In genomic region chr4:126751556-126752023, GRCm38 (mm10) we compare ENCODE assay signal across 9 mouse cellular contexts. TPM values are rescaled to one million over a fixed set of nuclear protein-coding genes. Genes with fewer than 3 reads are reported as not detected.
DNase-seq lines count a peak whose midpoint lies in the region; ATAC-seq and TF ChIP-seq lines count a peak whose summit lies in the region.
"Had no signal": no experiment of that assay in that cellular context is flagged by ENCODE, and none has a peak within 500 bp of the region (broad histone marks: within the 10 kb centered on the region; RNA-seq: fewer than 3 reads in every experiment).

No protein-coding gene starts in this region.

- ATAC-seq in kidney, postnatal 0 days (replicated peaks; ENCODE audit: low FRiP score, low read depth) = no peak
- ATAC-seq in embryonic facial prominence, embryonic 11.5 days (replicated peaks; ENCODE audit: insufficient number of reproducible peaks, low FRiP score, low TSS enrichment, low read depth) = no peak
- no peak for ATAC-seq in midbrain, embryonic 11.5 days (ENCODE audit: low FRiP score)

- H3K36me3 ChIP-seq in kidney, postnatal 0 days (ENCODE audit: insufficient read depth, low read length) = peaks cover 21% of the 10 kb centered on the region
- peaks cover 8% of the 10 kb centered on the region for H3K36me3 ChIP-seq in embryonic facial prominence, embryonic 11.5 days (replicated peaks; ENCODE audit: control insufficient read depth, insufficient read depth, low read depth, low read length)
- peaks cover 44% of the 10 kb centered on the region for H3K36me3 ChIP-seq in hindbrain, embryonic 10.5 days
- peaks cover 6% of the 10 kb centered on the region; the same call in 1 of the 2 replicates for H3K36me3 ChIP-seq in midbrain, embryonic 11.5 days (ENCODE audit: control insufficient read depth, insufficient read depth, low read length)

- WGBS in kidney, postnatal 0 days = 60% methylated on average over 10 of the region's 10 CpGs
- 54% methylated on average over 10 of the region's 10 CpGs for WGBS in embryonic facial prominence, embryonic 11.5 days
- WGBS in hindbrain, embryonic 10.5 days = 56% methylated on average over 10 of the region's 10 CpGs
- 43% methylated on average over 10 of the region's 10 CpGs for WGBS in midbrain, embryonic 11.5 days

- peak overlapping the region; percentile 89; the same call in 1 of the 2 replicates for H3K4me3 ChIP-seq in kidney, postnatal 0 days (replicated peaks; ENCODE audit: low read depth, low read length)
- peak overlapping the region; percentile 61 for H3K4me3 ChIP-seq in embryonic facial prominence, embryonic 11.5 days (ENCODE audit: low read depth, low read length)
- peak overlapping the region; percentile 76 for H3K4me3 ChIP-seq in hindbrain, embryonic 10.5 days
- peak overlapping the region; percentile 89 for H3K4me3 ChIP-seq in midbrain, embryonic 11.5 days (ENCODE audit: low read depth, low read length)

- no peaks in the 10 kb centered on the region for H3K27me3 ChIP-seq in kidney, postnatal 0 days (ENCODE audit: insufficient read depth, low read length)
- no peaks in the 10 kb centered on the region for H3K27me3 ChIP-seq in embryonic facial prominence, embryonic 11.5 days (ENCODE audit: control insufficient read depth, insufficient read depth, low read length)
- no peaks in the 10 kb centered on the region for H3K27me3 ChIP-seq in hindbrain, embryonic 10.5 days (ENCODE audit: insufficient read depth, poor library complexity, severe bottlenecking)
- H3K27me3 ChIP-seq in midbrain, embryonic 11.5 days (ENCODE audit: control insufficient read depth, insufficient read depth, low read length) = no peaks in the 10 kb centered on the region

- H3K9me3 ChIP-seq in kidney, postnatal 0 days (replicated peaks; ENCODE audit: low read length) = no peaks in the 10 kb centered on the region
- no peaks in the 10 kb centered on the region for H3K9me3 ChIP-seq in embryonic facial prominence, embryonic 11.5 days (replicated peaks; ENCODE audit: control insufficient read depth, low read length)
- no peaks in the 10 kb centered on the region for H3K9me3 ChIP-seq in hindbrain, embryonic 10.5 days
- no peaks in the 10 kb centered on the region for H3K9me3 ChIP-seq in midbrain, embryonic 11.5 days (ENCODE audit: control insufficient read depth, low read length)

- no peak for DNase-seq in kidney, postnatal 0 days (ENCODE audit: low spot score)
- DNase-seq in kidney, postnatal 4 days = no peak
- DNase-seq in embryonic facial prominence, embryonic 11.5 days (ENCODE audit: low spot score) = no peak
- no peak for DNase-seq in hindbrain, embryonic 10.5 days (ENCODE audit: low spot score)
- no peak for DNase-seq in midbrain, embryonic 11.5 days (ENCODE audit: low spot score, missing footprints)
- DNase-seq in thymus, postnatal 10 days (ENCODE audit: low spot score in 2 of 2) = no peak
- DNase-seq in ovary, postnatal 14 days (ENCODE audit: low spot score) = no peak
- no peak for DNase-seq in adrenal gland, postnatal 10 days

- H3K9ac ChIP-seq in kidney, postnatal 0 days (ENCODE audit: low read depth, low read length) = 0 out of 2 replicates have a peak overlapping the region, but pooled peaks have one; percentile 15
- H3K9ac ChIP-seq in embryonic facial prominence, embryonic 11.5 days (replicated peaks; ENCODE audit: low read length) = peak overlapping the region; percentile 62
- peak overlapping the region; percentile 93; the same call in 1 of the 2 replicates for H3K9ac ChIP-seq in midbrain, embryonic 11.5 days (ENCODE audit: low read length)

- H3K27ac ChIP-seq in kidney, postnatal 0 days = no peak overlapping the region
- H3K27ac ChIP-seq in embryonic facial prominence, embryonic 11.5 days (replicated peaks; ENCODE audit: low read depth, low read length) = no peak overlapping the region
- H3K27ac ChIP-seq in hindbrain, embryonic 10.5 days = peak overlapping the region; percentile 98; the same call in 1 of the 2 replicates
- no peak overlapping the region for H3K27ac ChIP-seq in midbrain, embryonic 11.5 days (ENCODE audit: low read depth, low read length)

- no peak for TF ChIP-seq CTCF in kidney, postnatal 0 days (IDR thresholded peaks at IDR 0.05; ENCODE audit: low read depth)

- peaks cover 15% of the 10 kb centered on the region for H3K4me1 ChIP-seq in kidney, postnatal 0 days (replicated peaks; ENCODE audit: insufficient read depth, low read length)
- H3K4me1 ChIP-seq in embryonic facial prominence, embryonic 11.5 days (ENCODE audit: control insufficient read depth, insufficient read depth, low read length) = peaks cover 6% of the 10 kb centered on the region; the same call in 1 of the 2 replicates
- peaks cover 52% of the 10 kb centered on the region for H3K4me1 ChIP-seq in hindbrain, embryonic 10.5 days (replicated peaks)
- peaks cover 20% of the 10 kb centered on the region for H3K4me1 ChIP-seq in midbrain, embryonic 11.5 days (ENCODE audit: control insufficient read depth, insufficient read depth, low read length)

- H3K4me2 ChIP-seq in kidney, postnatal 0 days (ENCODE audit: low read length) = peak overlapping the region; percentile 98
- peak overlapping the region; percentile 94 for H3K4me2 ChIP-seq in embryonic facial prominence, embryonic 11.5 days (ENCODE audit: low read depth, low read length)
- H3K4me2 ChIP-seq in midbrain, embryonic 11.5 days = peak overlapping the region; percentile 85

RNA-seq across cellular contexts. Expression of gene Ncdn, which starts 1.6 kb away (rescaled TPM):
- polyA plus RNA-seq in kidney, postnatal 0 days (2015; fragmentation: Nextera tagmentation; extraction: Ambion mirVana) = 22.0 and 22.2 TPM in 2 replicates
- polyA plus RNA-seq in embryonic facial prominence, embryonic 11.5 days (2014; fragmentation: Nextera tagmentation; extraction: Ambion mirVana) = 21.2 and 23.3 TPM in 2 replicates
- 35.6 and 49.1 TPM in 2 replicates for polyA plus RNA-seq in hindbrain, embryonic 10.5 days (2016; fragmentation: Nextera tagmentation; extraction: Ambion mirVana)
- 22.0 and 23.3 TPM in 2 replicates for polyA plus RNA-seq in midbrain, embryonic 11.5 days (2014; fragmentation: Nextera tagmentation; extraction: Ambion mirVana)
- total RNA-seq in adrenal gland, postnatal 10 days (2021) = 10 to 100 TPM; 22.0 to 23.1 TPM

RNA-seq across cellular contexts. Expression of gene AU040320, which starts 1.8 kb away (rescaled TPM):
- polyA plus RNA-seq in kidney, postnatal 0 days (2015; fragmentation: Nextera tagmentation; extraction: Ambion mirVana) = 22.4 and 22.6 TPM in 2 replicates
- 16.4 and 18.3 TPM in 2 replicates for polyA plus RNA-seq in embryonic facial prominence, embryonic 11.5 days (2014; fragmentation: Nextera tagmentation; extraction: Ambion mirVana)
- polyA plus RNA-seq in hindbrain, embryonic 10.5 days (2016; fragmentation: Nextera tagmentation; extraction: Ambion mirVana) = 25.3 and 31.4 TPM in 2 replicates
- 23.8 and 26.2 TPM in 2 replicates for polyA plus RNA-seq in midbrain, embryonic 11.5 days (2014; fragmentation: Nextera tagmentation; extraction: Ambion mirVana)
- 10 to 100 TPM; 26.6 to 33.5 TPM for total RNA-seq in adrenal gland, postnatal 10 days (2021)

RNA-seq across cellular contexts. Expression of gene Tfap2e, which starts 15.6 kb away (rescaled TPM):
- not detected in 2 replicates for polyA plus RNA-seq in kidney, postnatal 0 days (2015; fragmentation: Nextera tagmentation; extraction: Ambion mirVana)
- polyA plus RNA-seq in embryonic facial prominence, embryonic 11.5 days (2014; fragmentation: Nextera tagmentation; extraction: Ambion mirVana) = not detected in 2 replicates
- polyA plus RNA-seq in hindbrain, embryonic 10.5 days (2016; fragmentation: Nextera tagmentation; extraction: Ambion mirVana) = 0.73 and 1.8 TPM in 2 replicates
- polyA plus RNA-seq in midbrain, embryonic 11.5 days (2014; fragmentation: Nextera tagmentation; extraction: Ambion mirVana) = 1.5 and 1.6 TPM in 2 replicates
- not detected for total RNA-seq in adrenal gland, postnatal 10 days (2021)
- polyA plus RNA-seq: liver, embryonic 16.5 days had no signal

Comparison
In these comparisons a context has a peak if more than half of its experiments do, and no peak if none do; other contexts are left out.
1. H3K9ac ChIP-seq: peak in every context shown above with its lines; median percentile 93 in midbrain, embryonic 11.5 days; 62 in embryonic facial prominence, embryonic 11.5 days; 15 in kidney, postnatal 0 days.